Mouse (Mus musculus) frontal cortex, adult 2 months (tissue): Measurements from ENCODE around the gene Cmtm7. TPM values are rescaled to one million over a fixed set of nuclear protein-coding genes. Genes with fewer than 3 reads are reported as not detected.

Experiments used
- DNase-seq, 2 experiments: peaks; one replicate each; pipeline ENCODE4 v3.0.0; 2022; ENCODE audit warnings: low spot score in 1 of 2; ENCODE audit errors: extremely low spot score in 1 of 2
- polyA plus RNA-seq: library from polyadenylated mRNA; depleted of rRNA; stranded (reverse); fragments of >200 nt; gene quantifications from 2 replicates; pipeline ENCODE4 v1.2.3, GENCODE M21; 2012; rRNA removed

The Cmtm7 gene
- 9.5 and 9.8 TPM in 2 replicates for polyA plus RNA-seq

DNA sequence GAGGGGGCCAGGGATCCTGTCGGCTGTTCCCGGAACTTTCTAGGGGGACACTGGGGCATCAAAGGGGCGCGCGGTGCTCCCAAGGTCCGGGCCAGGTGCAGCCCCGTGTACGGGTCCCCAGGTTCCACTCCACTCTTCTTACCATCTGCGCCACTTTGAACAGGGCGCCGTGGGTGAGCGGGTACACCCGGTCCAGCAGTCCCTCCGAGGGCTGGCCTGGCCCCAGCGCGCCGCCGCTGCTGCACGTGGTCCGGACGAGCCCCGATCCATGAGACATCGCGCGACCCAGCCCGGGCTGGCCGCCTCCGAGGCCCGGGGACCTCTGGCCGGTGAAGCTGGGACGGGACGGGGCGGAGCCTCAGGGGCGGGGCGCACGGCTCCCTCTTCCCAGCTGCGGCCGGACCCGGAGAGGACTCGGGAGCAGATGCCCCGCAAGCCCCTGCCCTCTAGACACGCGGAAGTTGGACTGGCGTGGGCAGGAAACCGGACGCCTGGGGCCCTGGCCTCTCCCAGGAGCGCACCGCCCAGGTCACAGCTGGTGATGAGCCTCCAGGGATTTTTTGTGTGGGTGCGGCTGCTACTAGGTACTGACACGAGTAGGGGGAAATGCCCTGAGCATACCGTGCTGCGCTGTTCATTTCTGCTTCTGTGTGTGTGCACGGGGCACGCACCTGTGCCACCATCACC is at the start of gene Cmtm7:
Cmtm7 (minus strand) TSS at position 331 of the 687 bp plus-strand sequence.
- DNase-seq = no peak

DNA sequence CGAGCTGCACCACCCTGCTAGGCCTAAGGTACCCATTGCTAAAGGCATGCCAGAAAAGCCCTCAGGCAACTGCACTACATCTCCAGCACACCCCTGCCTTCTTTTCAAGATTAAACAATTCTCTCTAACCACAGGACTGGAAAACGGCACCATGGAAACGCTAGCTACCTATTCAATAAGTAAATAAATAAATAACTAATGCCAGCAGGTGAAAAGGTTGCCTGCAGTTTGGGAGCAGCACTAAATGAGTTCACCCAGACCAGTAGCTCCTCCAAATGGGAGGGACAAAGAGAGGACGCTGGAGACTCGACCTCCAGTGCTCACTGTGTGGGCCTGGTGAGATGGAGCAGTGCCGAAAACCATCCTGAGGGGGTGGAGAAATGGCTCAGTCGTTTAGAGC is 48.7 kb upstream of the Cmtm7 start:
- no peak for DNase-seq

DNA sequence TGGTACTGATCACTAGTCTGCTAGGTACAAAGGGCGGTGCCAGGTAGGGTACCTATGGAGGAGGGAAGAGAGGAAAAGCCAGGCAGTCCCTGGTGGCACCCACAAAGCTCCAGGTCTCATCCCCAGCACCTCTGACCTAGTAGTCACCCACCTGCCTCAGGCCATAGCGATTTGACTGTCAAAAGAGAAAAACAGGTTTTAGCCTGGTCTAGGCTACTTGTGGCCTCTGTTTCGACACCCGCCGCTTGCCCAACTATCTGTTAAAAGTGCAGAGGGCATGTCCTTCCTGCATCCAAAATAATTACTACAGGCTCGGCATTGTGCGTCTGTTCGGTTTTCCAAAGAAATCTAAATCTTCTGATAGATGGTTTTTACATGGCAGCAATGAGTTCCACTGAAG is 48.0 kb upstream of the Cmtm7 start:
- no peak for DNase-seq

DNA sequence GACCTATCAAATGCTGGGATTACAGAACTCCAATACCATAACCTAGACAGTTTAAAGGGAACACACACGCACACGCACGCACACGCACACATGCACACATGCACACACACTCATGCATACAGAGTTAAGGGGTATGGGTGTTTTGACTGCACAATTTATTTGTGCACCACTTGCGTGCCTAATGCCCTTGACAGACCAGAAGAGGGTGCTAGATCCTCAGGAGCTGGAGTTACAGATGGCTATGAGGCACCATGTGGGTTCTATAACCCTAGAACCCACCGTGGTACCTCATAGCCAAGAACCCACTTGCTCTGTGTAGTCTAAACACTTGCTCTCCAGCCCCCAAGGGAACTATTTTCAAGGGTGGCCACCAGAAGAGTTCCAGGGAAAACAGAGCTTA is 46.7 kb upstream of the Cmtm7 start:
- DNase-seq = no peak

DNA sequence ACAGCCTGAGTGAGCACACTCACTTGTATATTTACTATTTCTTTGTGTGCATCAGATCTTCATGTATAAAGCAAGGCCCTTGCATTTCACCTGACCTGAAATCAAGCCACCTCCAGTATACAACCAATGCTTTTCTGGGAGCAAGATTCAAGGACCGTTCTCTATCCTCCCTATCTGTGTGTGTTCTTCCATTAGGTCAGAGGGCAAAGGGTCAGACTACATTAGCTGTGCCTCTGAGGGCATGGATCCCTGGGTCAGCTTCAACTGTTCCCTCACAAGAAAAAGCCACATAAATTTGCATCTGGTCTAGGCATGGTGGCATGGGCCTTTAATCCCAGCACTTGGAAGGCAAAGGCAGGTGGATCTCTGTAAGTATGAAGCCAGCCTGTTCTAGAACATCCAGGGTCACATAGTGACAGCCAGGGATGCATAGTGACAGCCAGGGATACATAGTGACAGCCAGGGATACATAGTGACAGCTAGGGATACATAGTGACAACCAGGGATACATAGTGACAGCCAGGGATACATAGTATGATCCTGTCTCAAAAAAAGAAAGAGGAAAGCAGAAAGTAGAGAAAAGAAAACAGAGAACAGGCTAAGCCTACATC is 45.7 kb upstream of the Cmtm7 start:
- no peak for DNase-seq

DNA sequence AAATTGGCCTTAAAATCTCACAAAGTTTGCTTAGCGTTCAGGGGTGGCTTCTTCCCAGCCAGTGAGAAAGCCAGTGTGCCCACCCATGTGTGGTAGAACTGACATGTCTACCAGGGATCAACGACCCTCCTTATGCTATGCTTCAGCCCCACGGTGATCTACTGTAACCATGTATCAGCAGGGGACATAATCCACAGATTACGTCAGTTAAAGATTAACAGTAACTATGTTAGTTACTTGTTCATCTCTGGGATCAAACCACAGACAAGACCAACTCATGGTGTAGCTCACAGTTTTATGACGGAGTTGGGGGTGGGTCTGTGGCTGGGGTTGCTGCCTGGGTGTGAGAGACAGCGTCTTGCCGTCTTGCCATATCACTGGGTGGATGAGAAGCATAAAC is 42.5 kb upstream of the Cmtm7 start:
- DNase-seq = no peak

DNA sequence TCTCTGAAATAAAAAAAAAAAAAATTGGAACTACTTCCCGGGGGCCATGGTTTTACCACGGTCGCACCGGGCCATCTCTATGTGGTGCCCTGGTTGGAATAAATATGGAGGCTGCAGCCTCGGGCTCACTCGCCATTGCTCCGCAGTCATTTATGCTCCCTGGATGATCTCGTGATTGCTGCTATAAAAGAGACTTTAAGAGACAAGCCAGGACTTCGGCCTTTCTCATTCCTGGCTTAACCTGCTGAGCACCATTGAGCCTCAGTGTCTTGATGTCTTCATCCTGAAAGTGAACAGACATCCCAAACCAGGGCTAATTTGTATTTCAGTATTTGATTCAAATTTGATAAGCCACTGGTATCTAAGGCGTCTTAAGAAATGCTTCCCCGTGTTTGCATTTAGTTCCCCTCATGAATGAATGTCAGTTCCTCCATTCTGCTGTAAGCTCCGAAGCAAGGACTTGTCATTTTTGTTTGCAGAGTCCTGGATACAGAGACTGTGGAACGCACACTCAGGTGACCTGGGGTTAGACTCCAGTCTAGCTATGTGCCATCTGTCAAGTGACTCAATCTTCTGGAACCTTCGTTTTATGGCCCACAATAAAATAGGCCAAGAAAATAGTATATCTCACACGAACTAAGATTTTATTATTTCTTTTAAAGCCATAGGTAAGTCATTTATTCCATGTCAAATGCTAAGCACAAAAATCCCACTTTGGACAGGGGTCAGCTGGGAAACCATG is 40.1 kb upstream of the Cmtm7 start:
- DNase-seq = no peak

DNA sequence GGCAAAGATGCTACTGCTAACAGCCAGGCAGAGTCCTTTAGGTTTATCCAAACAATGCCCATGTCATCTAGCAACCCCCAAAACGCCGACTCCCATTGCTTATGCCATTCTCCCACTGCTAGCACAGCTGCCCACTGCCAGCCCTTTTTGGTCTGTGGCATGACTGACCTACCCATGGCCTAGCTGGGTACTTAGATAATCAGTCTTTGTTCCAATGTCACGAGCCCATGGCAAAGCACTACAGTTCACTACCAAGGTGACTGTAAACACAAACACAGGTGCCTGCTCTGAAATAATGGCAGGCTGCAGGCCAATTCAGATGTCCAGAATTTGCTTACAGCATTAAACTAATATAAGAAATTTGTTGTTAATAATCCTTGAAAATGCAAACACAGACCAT is 37.3 kb upstream of the Cmtm7 start:
- DNase-seq = no peak

DNA sequence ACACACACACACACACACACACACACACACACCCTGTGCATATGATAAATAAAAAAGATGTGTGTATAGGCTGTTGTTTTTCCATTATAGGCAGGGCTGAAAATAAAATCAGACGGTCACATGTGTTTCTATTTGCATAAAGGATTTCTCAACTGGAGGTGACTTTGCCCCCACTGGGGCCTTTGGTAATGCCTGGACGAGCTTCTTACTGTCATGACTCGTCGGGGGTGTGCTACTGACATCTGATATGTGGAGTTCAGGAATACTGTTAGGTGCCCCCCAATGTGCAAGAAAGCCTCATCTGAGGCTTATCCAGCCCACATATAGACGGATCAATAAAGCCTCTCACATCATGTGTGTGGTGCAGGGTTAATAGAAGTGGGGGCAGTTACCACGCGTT is 35.4 kb upstream of the Cmtm7 start:
- no peak for DNase-seq

DNA sequence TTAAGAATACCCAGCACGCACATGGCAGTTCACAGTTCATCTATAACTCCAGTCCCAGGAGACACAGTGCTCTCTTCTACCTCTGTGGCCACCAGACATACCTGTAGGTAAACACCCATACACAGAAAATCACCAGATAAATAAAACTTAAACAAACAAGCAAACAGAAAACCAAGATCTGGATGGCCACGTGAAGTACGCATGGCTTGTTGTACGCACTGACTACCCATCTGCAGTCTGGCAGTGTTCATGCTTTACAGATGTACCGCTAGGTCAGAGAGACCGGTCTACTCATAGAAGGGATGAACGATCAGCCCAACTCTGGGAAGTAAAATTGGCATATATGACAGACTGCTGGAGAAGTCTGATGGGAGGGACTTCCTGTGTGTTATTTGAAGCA is 34.5 kb upstream of the Cmtm7 start:
- DNase-seq = no peak

DNA sequence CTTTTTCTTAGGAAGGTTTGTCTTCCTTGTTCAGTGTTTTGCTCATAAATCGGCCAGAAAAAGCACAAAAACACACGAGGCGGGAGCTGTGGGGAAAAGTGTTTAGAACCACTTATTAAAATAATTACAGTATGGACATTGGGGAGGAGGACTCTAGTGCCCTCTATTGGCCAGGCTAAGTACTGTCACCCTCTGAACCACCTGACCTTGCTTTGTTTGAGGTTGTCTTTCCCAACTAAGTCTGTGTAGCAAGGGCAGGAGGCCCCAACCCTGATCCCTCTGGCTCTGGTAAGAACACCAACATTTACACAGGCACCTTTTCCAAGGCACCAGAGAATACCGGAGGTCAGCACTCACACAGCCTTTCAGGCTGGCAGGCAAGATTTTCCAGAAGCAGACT is 33.7 kb upstream of the Cmtm7 start:
- DNase-seq = peak in 1 of 2 experiments; percentile 20

DNA sequence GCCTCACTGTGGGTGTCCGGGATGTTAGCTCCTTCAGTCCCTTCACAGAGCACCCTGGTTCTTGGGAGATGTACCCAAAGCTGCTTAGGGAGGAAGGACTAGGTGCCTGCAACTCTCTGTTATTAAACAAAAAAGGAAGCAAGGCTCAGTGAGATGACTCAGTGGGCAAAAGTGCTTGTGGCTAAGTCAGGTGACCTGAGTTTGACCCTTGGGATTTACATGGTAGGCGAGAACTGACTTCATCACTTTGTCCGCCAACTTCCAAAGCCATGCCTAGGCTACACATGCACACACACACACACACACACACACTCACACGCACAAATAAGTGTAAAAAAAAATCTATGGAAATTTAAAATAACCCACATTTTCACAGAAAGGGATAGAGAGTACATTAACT is 30.3 kb upstream of the Cmtm7 start:
- no peak for DNase-seq

DNA sequence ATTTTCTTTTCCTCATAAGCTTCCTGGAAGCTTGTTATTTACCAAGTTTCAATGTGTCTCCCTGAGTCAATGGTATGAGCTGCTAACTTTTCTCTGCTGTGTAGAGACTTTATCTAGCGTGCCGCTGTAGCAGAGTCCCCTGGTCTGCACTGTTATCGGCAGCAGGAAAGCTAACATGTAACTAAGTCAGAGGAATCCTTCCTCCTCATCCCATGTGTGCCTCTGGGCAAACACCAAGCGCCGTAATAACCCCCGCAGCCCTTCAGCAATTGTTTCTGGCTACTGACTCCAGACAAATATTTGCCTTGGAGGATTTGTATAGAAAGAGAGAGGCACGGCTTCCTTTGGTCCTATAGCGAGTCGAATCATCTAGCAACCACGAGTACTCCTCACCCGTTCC is 29.2 kb upstream of the Cmtm7 start:
- no peak for DNase-seq

DNA sequence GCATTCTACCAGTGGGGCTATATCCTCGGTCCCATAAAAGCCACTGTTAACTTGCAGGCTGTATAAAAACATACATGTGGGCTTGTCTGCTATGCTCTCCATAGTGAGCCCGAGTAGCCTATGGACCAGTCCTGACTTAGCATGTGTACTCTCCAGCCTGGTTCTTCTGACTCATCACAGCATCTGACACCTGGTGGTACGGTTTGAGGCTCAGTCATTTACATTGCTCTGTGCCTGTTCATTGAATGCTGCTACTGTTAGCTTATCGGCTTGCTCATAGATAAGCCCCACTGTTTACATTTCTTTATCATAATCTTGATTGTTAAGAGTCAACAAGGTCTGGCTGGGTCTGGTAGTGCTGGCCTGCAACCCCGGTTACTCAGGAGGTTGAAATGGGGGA is 27.0 kb upstream of the Cmtm7 start:
- no peak for DNase-seq

DNA sequence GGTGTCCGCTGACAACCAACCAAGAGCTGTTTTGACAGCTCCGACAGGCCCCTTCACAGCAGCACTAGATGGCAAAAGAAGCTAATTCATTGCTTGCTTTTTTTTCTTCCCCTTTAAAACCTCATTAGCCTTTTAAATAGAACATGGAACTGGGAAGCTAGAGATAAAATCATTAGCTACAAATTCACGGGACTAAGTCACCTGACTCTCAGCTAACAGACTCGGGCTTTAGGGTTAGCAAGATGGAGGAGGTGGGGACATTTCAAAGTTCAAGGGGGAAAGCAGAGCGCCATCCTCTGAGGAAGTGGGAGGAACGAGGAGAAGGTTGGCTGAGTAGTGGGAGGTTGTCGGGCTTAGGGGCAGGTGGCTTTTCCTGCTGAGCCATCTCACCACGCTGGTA is 25.6 kb upstream of the Cmtm7 start:
- DNase-seq = no peak

DNA sequence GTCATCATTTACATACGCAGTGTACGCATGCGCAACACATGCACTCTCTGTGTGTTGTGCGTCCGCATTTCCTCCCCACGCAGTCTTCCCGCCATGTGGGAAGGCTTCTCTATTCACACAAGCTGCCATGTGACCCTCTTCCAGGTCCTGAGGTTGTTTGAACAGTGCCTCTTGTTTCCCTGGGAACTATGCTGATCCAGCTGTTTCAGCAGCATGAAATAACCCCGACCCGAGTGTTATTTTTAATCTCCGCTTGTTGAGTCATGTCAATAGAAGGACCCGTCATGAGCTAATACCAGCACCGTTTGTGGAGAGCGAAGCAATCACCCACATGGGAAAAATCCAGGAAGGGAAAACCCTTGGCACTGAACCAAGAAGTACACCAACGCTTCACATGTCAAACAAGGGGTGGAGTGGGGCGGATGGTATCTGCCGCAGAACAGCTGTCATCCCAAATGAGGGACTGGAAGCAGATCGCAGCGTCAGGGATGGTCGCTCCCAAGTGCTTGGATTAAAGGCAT is 23.6 kb upstream of the Cmtm7 start:
- DNase-seq = peak; percentile 38 to 82

DNA sequence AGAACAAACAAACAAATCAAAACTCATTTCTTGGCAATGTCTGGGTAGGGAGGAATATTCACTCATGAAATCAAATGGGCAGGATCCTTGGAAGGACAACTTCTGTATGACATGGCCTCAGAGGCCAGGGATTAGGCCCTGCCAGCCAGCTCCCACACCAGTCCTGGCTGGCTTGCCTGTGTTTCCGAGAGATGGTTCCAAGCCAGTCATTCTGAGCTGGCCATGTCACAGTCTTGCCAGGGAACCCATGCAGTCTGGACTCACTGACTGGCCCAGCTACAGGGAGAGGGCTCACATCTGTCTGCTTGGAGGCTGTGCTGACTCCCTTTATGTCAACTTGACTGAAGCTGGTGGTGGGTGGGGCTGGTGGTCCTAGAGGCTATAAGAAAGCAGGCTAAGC is 20.5 kb upstream of the Cmtm7 start:
- DNase-seq = no peak

DNA sequence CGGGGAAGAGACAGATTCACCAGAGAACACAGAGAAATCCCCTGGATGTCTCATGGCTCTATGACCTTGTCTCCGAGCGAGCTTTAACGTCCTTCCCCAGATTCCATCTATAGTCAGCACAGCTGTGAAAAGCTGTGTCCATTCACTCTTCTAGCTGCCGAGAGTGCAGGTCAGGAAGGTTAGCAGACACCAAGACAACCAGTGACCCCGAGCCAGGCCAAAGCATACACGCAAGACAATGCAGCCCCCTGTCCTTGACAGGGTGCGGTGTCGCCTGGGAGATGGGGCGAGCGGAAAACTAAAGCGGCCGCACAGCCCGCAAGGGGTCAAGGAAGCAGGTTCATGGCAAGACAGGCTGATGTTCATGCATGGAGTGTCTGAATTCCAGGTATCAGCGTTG is 19.6 kb upstream of the Cmtm7 start:
- DNase-seq = no peak

DNA sequence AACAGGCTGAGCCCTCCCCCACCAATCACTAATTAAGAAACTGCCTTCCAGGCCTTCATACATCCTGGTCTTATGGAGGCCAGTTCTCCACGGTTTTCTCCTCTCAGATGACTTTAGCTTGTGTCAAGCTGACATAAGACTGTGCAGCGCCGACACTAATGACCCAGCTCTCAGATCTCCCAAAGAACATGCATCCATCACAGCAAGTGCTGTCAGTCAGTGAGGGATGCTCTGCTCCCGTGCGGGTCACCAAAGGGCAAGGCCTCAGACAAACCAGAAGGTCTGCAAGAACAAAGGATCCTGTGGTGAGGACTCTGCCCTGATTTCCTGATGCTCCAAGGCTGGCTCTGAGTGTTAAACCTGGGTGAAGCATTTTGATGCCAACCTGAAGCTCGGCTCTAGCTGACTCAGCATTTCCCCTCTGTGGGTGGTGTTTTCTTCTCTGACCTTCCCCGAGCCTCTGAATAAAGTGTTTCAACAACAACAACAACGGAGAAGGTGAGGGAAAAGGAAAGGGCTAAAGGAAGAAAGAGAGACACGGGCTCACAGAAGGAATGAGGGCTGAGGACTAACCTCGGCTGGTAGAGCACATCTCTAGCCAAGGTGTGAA is 17.9 kb upstream of the Cmtm7 start:
- no peak for DNase-seq

DNA sequence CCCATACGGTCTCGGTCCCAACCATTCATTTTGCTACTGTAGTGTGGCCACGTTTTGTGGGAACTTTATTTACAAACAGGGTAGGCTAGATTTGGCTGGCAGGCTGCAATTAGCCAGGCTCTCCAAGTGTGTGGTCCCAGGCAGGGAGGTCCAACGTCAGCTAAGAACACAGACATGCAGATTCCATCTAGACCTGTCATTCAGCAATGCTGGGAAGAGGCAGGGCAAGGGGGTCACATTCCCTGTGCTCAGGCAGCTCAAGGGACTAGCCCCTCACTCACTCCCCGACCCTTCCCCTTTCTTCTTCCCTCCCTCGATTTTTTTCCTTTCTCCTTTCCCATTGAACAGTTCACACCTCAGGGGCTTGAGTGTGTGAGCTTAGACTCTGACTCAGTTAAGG is 17.2 kb upstream of the Cmtm7 start:
- no peak for DNase-seq

DNA sequence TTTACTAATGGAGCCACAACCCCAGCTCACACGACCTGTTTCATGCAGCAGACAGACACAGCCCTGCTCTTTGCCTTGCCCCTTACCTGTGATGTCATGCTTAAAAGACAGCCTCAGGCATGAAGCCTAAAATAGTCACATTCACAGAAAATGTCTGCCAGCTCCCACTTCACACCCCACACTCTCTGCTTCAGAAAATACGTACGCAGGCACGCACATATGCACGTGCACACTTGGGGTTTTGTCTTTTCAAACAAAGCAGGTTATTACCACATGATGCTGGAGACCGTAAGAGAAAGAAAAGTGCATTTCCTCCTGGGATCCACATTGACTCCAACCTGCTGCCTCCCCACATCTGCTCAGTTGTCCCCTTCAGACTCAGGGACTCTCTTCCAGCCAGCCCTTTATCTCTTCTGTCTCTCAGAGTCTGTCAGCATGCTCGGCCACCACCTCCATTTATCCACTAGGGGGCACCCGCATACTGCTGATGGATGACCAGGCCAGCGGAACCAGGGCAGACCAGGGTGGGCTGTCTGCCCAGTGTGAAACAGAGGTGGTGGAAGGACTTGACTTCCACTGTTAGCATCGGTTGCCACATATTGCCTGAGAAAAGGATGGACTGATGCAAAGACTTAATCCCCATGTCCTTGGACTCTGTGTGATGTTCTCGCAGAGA is 15.8 kb upstream of the Cmtm7 start:
- peak; percentile 66 to 94 for DNase-seq
